Mouse (Mus musculus) adrenal gland, postnatal 4 days (tissue): ENCODE data around the gene Arhgef3. TPM values are rescaled to one million over a fixed set of nuclear protein-coding genes. Genes with fewer than 3 reads are reported as not detected.
"Not testable (repeated sequence)": the region's sequence is repeated elsewhere in the genome, so short reads cannot be mapped to it uniquely, and the experiment has no call there.

Source experiments
- DNase-seq, 2 experiments: peaks; one replicate each; pipeline ENCODE4 v3.0.0; 2021 to 2022; ENCODE audit warnings: low spot score in 2 of 2, mixed read lengths in 2 of 2
- total RNA-seq, 2 experiments: library from RNA; stranded (reverse); gene quantifications; 2 replicates each; pipeline ENCODE4 v1.2.3; 2021

Gene Arhgef3
- total RNA-seq, 2 experiments from 2014 or later: 55.8 to 56.3 TPM

GRCm38 (mm10) chr14:27229441-27230147 is 114.9 kb downstream of the Arhgef3 start:
- DNase-seq: no peak

- no peak for DNase-seq
These were observed 115.7 kb downstream of the Arhgef3 start for GRCm38 (mm10) chr14:27230262-27231022.

- DNase-seq: no peak
These were observed 116.8 kb downstream of the Arhgef3 start for GRCm38 (mm10) chr14:27231506-27231905.

DNA sequence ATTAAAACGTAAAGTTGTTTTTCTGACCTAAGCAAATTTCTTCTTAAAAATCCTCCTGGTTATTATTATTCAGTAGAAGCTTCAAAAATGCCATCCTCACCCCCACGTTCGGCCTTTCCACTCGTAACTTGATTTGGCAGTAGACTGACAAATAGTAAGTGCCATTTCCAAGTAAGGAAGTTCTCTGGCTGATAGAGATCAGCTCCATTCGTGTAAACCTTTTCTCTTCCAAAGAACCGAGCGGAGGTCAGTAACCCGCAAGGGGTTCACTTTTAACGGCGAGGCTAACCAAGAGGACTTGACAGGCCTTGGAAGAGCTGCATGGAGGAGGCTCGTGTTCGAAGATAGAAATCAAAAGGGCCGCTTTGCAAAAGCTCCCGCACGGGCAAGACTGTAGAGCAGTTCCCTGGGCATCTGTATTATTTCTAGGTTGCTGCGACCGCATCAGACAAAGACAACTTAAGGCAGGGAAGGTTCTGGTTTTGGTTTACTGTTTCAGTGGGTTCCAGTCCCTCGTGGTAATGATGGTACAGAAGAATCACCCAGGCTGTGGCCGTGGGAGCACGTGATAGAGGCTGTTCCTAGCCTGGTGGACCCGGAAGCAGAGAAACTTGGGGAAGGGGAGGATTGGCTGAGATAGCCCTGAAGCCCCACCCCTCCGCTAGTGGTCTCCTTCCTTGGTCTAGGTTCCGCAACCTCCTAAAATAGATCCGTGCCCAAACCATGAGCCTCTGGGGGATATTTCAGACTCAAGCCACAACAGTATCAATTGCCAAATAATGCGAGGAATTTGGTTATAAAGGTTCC is 117.5 kb downstream of the Arhgef3 start:
- DNase-seq: no peak

- no peak for DNase-seq
These were observed 118.4 kb downstream of the Arhgef3 start for GRCm38 (mm10) chr14:27233056-27233455.

GRCm38 (mm10) chr14:27233656-27234055 is 119.0 kb downstream of the Arhgef3 start:
- no peak for DNase-seq

DNA sequence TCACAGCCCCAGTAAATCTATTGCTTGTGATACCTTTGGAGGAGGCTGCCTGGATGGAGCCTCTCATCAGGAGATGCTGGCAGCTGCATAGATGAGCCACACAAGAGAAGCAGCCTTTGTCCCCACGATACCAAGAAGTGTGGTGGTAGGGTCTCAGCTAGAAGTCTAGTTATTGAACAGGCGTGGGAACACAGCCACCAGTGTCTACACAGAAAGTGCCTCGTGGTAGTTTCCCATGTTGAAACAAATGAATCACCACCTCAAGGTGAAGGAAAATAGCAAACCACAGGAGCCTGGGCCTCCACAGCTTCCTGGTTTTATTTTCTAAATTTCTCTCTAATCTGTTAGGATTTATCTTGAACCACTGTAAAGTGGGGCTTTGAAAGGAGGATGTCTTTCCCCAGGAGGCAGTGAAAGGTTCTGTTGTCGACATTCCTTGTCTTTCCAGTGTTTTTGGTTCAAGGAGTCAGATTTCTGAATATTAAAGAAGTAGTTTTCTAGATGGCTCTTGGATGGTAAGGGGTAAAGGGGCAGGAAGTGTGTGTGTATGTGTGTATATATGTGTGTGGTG is 119.7 kb downstream of the Arhgef3 start:
- DNase-seq: no peak

DNA sequence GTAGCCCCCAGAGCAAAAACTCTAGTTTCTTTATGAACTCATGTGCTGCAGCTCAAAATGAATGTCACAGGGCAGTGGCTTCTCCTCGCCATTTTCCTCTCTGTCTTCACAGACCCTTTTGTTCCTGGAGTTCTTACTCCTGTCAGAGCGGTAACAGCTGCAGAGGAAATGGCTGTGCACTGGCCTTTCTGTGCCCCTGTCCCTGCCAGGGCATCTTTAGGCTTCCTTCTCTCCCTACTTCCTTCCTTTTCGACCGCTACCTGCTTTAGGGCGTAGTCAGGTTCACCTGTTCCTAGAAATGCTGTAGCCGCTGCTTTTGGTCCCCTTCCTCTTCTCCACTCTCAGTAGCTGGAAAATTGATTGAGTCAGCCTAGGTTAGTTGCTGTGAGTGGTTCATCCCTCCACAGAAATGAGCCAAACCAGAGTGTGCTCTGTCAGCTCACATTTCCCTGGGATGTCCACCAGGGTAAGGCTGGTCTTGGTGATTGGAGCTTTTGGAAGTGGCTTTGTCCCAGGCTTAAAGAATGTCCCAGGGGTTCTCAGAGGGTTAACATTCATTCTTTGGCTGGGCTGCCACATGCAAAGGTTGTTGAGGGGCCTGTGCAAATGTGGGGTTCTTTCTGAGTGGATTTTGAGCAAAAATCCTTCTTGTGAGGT is 121.3 kb downstream of the Arhgef3 start:
- no peak for DNase-seq

GRCm38 (mm10) chr14:27237522-27238187 is 123.0 kb downstream of the Arhgef3 start:
- no peak for DNase-seq

GRCm38 (mm10) chr14:27238600-27239118 is 124.0 kb downstream of the Arhgef3 start:
- no peak for DNase-seq

DNA sequence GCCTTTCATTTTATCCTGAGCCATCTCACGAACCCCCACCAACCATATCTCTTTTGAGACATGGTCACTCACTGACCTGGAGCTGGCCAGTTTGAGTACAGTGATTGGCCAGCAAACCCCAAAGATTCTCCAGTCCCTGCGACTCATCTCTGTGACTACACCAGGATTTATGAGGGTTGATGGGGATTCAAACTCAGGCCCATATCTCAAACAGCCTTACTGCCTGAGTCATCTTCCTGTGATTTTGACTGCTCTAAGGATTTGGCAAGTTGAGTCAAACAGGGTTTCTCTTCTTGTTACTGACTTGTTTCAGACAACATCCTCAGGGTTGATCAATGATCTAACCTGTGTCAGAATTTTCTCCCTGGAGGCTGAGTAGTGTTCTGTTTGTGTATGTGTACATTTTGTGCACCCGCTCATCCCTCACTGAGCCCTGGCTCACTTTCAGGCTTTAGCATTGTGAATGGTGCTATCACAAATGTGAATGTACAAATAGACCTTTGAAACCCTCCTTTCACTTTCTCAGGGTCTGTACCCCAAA is 124.9 kb downstream of the Arhgef3 start:
- DNase-seq: no peak

DNA sequence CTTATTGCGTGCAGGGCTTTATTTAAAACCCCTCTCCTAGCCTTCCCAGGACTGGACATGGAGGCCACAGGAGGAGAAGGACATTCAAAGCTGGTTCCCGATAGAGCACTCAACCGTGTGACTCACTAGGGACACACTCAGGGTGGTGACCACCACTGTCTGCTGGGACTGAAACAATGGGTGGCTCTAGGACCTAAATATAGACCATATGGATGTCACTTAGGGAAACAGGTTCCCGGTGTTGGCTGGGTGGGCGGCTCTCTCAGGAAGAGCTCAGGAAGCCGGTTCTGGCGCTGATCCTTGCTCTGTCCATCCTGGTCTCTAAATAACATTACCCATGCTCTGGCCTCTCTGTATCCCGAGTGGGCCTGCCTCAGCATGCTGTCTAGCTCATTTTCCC is 127.6 kb downstream of the Arhgef3 start:
- DNase-seq: no peak

- DNase-seq: no peak
These were observed 128.1 kb downstream of the Arhgef3 start for GRCm38 (mm10) chr14:27242769-27243168.

- no peak for DNase-seq
These were observed 128.9 kb downstream of the Arhgef3 start for GRCm38 (mm10) chr14:27243585-27243984.

DNA sequence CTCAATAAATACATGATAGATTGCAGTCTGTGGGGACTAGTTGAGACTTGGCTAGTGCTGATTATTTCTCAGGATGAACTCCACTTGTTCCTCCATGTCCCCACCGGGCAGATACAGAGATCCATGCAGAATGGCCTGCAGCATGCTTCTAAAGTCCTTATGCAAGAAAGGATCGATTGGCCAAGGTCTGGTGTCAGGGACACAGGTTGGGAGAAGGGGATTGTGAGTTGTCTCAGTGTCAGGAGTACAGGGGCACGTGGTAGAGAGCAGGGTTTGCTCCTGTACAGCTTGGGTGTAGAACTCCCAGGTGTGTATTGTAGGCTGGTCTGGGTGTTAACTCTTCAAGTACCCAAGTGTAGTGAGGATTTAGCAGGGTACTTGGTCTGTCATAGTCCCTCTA is 130.2 kb downstream of the Arhgef3 start:
- DNase-seq: no peak

- no peak for DNase-seq
These were observed 131.7 kb downstream of the Arhgef3 start for GRCm38 (mm10) chr14:27246424-27246823.

DNA sequence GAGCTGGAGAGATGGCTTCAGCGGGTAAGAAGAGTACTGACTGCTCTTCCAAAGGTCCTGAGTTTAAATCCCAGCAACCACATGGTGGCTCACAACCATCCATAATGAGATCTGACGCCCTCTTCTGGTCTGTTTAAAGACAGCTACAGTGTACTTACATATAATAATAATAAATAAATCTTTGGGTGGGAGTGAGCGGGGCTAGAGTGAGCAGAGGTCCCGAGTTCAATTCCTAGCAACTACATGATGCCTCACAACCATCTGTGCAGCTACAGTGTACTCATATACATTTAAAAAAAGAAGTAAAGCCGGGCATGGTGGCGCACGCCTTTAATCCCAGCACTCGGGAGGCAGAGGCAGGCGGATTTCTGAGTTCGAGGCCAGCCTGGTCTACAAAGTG is 132.2 kb downstream of the Arhgef3 start:
- DNase-seq: not testable (repeated sequence)

GRCm38 (mm10) chr14:27249121-27249520 is 134.4 kb downstream of the Arhgef3 start:
- no peak for DNase-seq

DNA sequence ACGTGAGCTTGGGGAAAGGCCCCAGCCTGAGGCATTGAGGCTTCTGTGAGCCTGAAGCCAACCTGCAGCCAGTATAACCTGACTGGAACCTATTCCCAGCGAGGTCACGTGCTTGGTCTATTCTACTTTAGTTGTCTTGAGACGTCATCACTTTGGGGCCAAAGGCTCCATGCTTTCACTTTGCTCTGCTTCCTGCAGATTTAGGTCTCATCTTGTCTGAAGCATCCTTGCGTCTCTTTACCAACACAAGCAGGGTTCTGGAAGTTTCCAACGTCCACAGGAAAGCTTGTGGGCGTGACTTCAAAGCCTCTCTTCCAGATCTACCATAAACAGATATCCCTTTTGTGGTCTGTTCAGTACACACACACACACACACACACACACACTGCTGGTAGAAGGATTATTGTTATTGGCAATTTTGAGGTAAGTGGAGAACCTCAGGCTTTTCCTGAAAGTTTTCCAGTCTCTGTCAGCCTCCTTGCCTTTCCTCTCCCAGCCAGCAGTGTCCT is 135.6 kb downstream of the Arhgef3 start:
- DNase-seq: no peak

GRCm38 (mm10) chr14:27253391-27253790 is 138.7 kb downstream of the Arhgef3 start:
- no peak for DNase-seq
